Mouse (Mus musculus): Measurements from ENCODE around the gene Smim24. TPM values are rescaled to one million over a fixed set of nuclear protein-coding genes. Genes with fewer than 3 reads are reported as not detected.

Gene Smim24
- total RNA-seq, 2 experiments from 2014 or later, result 1.1 to 1.2 TPM

GRCm38 (mm10) chr10:81407539-81408423 lies 14.9 kb downstream of the Smim24 start:
- peak; percentile 72 to 81 for DNase-seq (ENCODE audit: low spot score in 2 of 2)

DNA sequence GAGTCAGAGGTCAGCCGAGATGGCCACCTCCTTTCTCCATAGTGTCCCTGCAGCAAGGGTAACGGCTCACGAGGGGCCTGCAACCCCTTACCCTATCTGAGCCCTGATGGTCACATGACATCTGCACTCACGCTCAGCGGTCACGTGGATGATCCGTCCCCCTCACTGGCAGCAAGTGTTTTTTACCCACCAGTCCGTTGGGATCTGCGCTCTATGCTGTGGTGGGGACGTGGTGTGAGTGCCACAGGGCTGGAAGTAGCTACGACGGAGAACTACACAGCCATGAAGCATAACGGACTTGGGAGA lies 15.5 kb downstream of the Smim24 start:
- no peak for DNase-seq (ENCODE audit: low spot score in 2 of 2)

DNA sequence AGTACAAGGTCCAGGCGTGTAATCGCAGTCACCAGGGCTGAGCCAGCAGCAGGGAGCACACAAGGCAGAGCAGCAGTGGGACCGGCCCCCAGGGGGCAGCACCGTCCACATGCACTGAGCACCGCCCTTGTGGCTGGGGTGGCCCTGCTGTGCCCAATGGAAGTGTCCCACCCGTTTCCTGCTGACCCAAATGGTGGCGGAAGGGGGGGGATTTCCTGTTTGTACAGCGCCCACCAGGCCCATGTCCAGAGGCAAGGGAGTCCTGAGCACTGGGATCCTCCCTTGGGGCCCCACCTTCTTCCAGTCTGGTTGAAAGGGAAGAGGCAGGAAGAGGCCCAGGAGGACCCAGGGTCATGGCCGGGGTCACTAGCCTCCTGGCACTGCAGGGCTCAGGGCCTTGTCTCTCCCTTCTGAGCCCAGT lies 16.0 kb downstream of the Smim24 start:
- DNase-seq (ENCODE audit: low spot score in 2 of 2), result peak; percentile 82 to 89

- no peak for DNase-seq (ENCODE audit: low spot score in 2 of 2)
These were observed 16.5 kb downstream of the Smim24 start for GRCm38 (mm10) chr10:81409330-81409729.

- no peak for DNase-seq (ENCODE audit: low spot score in 2 of 2)
These were observed 17.5 kb downstream of the Smim24 start for GRCm38 (mm10) chr10:81410350-81410749.

DNA sequence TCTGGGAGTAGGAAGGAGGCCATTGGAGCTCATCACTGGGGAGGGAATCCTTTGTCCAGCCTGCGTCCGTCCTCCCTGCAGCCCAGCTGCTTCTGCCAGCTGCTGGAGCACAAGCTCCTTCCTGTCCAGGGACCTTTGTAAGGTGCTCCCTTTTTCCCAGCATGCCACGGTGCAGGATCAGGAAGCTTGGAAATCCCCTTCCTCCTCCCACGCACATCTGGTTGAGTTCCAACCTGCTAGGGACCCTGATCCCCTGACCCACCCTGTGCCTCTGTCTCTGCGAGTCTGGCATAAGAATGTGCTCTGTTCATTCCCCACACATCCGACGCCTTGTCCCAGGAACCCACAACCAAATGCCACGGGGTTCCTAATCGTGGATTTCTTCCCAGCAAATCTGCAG lies 18.1 kb downstream of the Smim24 start:
- DNase-seq (ENCODE audit: low spot score in 2 of 2), result no peak

DNA sequence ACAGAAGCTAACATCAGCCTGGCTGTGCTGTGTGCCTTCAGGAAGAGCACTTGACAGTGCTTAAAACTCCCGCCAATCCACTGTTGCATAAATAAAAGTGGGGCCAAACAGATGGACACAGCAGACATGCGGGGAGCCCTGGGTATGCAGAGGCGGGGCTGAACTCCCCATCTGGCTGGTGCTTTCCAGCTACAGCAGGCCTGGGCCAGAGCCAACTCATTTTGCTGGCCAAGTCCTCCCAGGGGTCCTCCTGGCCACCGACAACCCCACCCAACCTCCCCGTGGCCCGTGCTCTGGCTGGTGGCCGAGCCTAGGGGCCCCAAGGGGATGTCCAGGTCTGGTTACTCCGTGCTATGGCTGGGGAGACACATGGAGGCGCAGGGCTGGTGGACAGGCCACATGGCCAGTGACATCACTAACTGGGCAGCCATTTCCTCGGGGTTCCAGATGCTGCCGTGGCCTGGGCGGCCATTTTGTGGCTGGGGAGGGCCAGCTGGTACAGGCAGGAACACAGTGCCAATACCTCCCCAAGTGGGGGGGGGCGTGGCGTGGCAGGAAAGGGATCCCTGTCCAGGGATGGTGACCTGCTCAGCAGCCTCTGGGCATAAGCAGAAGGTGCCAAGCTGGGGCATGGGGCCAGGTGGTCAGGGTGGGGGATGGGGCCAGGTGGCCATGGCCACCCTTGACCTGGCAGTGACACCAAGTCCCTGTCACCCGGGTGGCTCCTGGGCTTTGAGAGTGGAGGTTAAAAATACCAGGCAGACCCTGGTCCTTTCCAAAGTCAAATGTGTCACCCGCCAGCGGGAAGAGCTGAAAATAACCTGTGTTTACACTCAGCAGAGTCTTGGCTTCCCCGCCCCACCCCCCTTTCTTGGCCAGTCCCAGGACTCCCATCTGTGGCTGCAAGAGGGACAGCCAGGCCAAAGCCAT lies 18.9 kb downstream of the Smim24 start:
- DNase-seq (ENCODE audit: low spot score in 2 of 2), result peak; percentile 45 to 69

DNA sequence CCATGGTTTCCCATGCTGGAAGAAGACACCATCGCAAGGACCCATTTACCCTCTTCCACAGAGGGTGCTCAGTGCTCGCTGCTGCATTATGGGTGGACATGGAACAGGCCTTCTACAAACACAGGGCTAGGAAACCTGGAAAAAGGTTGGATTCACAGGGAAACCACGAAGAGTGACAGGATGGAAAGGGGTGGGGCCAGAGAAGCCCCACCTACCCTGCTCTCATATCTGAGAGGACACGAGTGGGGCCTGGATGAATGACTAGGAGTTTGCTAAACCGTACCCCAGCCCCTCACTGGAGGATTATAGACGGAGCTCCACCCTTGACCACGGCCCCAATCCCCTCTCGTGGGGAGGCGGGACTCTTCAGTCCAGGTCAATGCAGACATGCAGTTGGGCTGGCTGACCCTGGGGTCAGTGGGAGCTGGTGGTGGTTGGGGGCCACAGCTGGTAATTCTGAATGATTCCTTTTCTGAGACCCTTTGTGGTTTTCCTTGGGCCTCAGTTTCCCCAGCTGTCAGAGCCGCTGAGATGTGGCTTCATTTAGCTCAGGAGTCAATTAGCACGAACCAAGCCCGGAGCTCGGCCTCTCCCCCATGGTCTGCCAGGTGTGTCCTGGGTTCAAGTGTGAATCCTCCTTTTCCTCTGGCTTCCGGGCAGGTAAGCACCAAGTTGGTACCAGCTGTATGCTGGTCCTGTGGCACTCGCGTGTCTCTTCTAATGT lies 19.9 kb downstream of the Smim24 start:
- DNase-seq (ENCODE audit: low spot score in 2 of 2), result no peak

GRCm38 (mm10) chr10:81413310-81414261 lies 20.7 kb downstream of the Smim24 start:
- DNase-seq (ENCODE audit: low spot score in 2 of 2), result peak; percentile 85 to 86

- DNase-seq (ENCODE audit: low spot score in 2 of 2), result no peak
These were observed 21.8 kb downstream of the Smim24 start for GRCm38 (mm10) chr10:81414682-81415081.

DNA sequence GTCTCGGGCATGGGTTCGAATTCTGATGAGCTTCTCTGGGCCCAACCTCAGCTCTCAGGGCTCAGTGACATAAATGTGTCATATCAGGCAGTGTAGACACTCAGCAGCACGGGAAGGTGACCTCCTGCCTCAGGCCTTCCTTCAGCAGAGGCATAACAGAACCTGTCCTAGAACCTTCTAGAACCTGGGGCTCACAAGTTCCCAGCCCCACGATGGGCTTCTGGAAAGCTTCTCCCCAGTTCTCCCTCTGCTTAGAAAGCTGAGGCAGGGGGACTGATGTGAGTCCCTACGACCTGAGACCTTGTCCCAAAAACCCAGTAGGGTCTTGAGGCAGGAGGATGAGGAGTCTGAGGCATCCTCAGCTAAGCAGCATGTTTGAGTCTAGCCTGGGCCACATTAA lies 22.3 kb downstream of the Smim24 start:
- DNase-seq (ENCODE audit: low spot score in 2 of 2), result no peak

DNA sequence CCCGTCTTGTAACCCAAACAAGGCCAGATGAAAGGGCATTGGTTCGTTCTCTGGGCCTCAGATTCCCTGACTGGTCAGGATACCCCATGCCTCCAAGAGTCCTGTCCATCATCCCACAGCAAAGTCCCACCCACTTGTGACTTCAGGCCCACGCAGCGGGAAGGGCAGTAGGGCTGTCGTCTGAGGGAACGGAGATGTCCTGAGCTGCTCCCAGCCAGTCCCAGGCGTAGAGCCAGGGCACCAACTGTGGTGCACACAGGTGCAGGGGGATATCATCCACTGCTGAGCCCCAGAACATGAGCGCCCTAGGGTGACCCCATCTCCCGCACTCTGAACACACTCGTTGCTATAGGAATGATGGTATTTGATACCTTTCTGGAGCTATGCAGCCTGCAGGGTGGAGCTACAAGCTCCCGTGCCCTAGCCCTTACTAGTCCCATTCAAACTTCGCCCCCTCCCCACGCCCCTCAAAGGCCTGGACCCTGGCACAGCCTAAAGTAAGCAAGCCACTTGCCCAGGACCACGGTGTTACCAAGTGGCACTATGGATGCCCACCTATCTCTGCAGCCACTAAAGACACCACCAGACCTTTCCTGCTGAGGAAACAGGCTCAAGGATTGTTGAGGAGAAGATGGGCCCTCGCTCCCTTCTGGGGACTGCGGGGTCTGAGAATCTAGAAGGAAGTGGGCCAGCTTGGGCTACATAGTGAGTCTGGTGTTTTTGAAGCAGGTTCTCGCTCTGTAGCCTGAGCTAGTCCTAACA lies 22.9 kb downstream of the Smim24 start:
- no peak for DNase-seq (ENCODE audit: low spot score in 2 of 2)

- DNase-seq (ENCODE audit: low spot score in 2 of 2), result peak; percentile 60 to 76
These were observed 23.9 kb downstream of the Smim24 start for GRCm38 (mm10) chr10:81416581-81417226.

DNA sequence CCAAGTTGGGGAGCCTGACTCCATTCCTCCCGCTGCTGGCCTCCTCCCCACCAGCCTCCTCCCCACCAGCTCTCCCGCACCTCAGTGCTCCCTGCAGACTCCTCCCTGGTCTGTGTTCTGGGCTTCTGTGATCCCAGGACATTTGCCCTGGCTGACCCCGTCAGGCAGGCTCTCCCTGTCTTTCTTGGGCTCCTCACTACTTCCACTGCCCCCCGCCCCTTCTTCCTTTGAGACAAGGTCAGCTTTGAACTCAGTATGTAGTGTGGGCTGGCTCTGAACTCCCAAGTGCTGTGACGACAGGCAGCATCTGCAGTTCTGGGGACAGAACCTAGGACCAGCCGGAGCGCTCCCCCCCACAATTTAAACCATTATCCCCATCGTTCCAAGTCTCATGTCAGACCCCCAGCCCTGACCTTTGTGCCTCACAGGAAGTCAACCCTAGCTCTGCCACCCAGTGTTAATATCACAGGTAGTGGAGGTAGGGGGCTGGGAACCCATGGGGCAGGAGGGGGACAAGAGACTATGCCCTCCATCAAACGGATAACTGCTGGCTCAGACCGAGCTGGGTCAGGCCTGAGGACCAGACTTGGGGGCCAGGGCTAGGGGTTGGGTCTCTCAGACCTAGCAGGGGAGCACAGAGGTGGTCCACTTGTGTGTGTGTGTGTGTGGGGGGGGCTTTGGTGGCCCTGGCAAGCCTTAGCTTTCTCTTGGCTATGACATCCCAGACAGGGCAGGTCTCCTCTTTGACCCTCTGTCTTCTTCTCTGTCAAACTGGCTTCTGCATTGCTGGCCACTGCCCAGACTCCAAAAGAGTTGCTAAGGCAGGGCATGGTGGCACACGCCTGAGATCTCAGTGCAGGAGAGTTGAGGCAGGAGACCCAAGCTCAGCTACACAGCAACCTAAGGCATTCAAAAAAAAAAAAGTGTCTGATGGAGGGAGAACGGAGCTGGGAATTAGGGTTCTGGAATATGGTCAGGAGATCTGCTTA lies 24.7 kb downstream of the Smim24 start:
- DNase-seq (ENCODE audit: low spot score in 2 of 2), result no peak

GRCm38 (mm10) chr10:81418216-81419070 lies 25.6 kb downstream of the Smim24 start:
- DNase-seq (ENCODE audit: low spot score in 2 of 2), result no peak

GRCm38 (mm10) chr10:81419111-81419928 lies 26.5 kb downstream of the Smim24 start:
- peak in 1 of 2 experiments; percentile 23 for DNase-seq (ENCODE audit: low spot score in 2 of 2)
